Mouse (Mus musculus) neural tube, embryonic 11.5 days (tissue): ENCODE results near the gene Scgb1a1. TPM values are rescaled to one million over a fixed set of nuclear protein-coding genes. Genes with fewer than 3 reads are reported as not detected.
A peak's percentile ranks its signal among the peaks of the same experiment; 100 is the strongest.
"Not testable (repeated sequence)": the region's sequence is repeated elsewhere in the genome, so short reads cannot be mapped to it uniquely, and the experiment has no call there.

Source experiments
- ATAC-seq: fragments of 200-750 bp; cut with Nextera tagmentation; 2 replicates; pipeline ENCODE4 v1.8.0; 2017; ENCODE audit warnings: moderate number of reproducible peaks, mild to moderate bottlenecking, moderate TSS enrichment, moderate library complexity; ENCODE audit not compliant: insufficient read depth, low FRiP score, low TSS enrichment
- DNase-seq: peaks from one replicate; pipeline ENCODE4 v3.0.0-alpha.2; 2015; ENCODE audit warnings: low spot score
- H3K27ac ChIP-seq: fragments of 300-500 bp; sonication (generic); 2 replicates; pipeline ENCODE4 v1.5.1; 2014; ENCODE audit warnings: low read depth, mild to moderate bottlenecking, low read length
- H3K27me3 ChIP-seq: fragments of 300-500 bp; sonication (generic); 2 replicates; pipeline ENCODE4 v1.6.1; 2014; ENCODE audit warnings: mild to moderate bottlenecking, low read length, mixed read lengths; ENCODE audit not compliant: control insufficient read depth, insufficient read depth
- H3K36me3 ChIP-seq: fragments of 300-500 bp; sonication (generic); 2 replicates; pipeline ENCODE4 v1.6.1; 2014; ENCODE audit warnings: mild to moderate bottlenecking, low read length, moderate library complexity, mixed read lengths; ENCODE audit not compliant: control insufficient read depth, insufficient read depth
- H3K4me1 ChIP-seq: fragments of 300-500 bp; sonication (generic); 2 replicates; pipeline ENCODE4 v1.6.1; 2014; ENCODE audit warnings: low read length, mixed read lengths; ENCODE audit not compliant: control insufficient read depth, insufficient read depth
- H3K4me2 ChIP-seq: fragments of 300-500 bp; sonication (generic); 2 replicates; pipeline ENCODE4 v1.6.1; 2014; ENCODE audit warnings: low read depth, mild to moderate bottlenecking, moderate library complexity
- H3K4me3 ChIP-seq: fragments of 300-500 bp; sonication (generic); 2 replicates; pipeline ENCODE4 v1.5.1; 2014; ENCODE audit warnings: low read depth, low read length
- H3K9ac ChIP-seq: fragments of 300-500 bp; sonication (generic); 2 replicates; pipeline ENCODE4 v1.6.1; 2014; ENCODE audit warnings: mild to moderate bottlenecking, low read length
- H3K9me3 ChIP-seq: fragments of 300-500 bp; sonication (generic); 2 replicates; pipeline ENCODE4 v1.6.1; 2016; ENCODE audit warnings: low read length; ENCODE audit not compliant: control insufficient read depth
- WGBS: fragments of 180-500 bp; shearing (Covaris S2); extraction: QIAGEN DNeasy Blood & Tissue Kit; methylation state at CpG from one replicate; pipeline ENCODE4 v1.1.7; 2014; 5-methylcytosine and 5-hydroxymethylcytosine counted together
- polyA plus RNA-seq: library from polyadenylated mRNA; unstranded; fragments of >200 nt; fragmentation: Nextera tagmentation; extraction: Ambion mirVana; gene quantifications from 2 replicates; pipeline ENCODE4 v1.2.1, GENCODE M21; 2014

Gene Scgb1a1
- polyA plus RNA-seq, result not detected in 2 replicates

DNA sequence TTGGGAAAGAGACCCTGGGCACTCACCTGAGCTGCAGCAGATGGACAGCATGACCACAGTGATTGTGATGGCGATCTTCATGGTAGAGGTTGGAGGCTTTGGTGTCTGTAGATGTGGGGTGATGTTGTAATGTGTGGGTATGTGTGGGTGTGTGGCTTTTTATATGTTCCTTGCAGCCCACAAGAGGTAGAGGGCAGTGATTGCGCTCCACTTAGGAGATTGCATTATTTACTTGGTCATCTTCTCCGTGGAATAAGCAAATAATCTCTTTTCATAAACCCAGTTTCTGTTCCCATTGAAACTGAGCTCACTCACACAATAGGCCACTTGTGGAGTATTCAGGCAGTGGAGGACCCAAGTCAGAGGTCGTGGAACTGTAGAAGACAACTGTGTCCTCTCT, at the start of gene Scgb1a1:
Scgb1a1 (minus strand) TSS at position 138 of the 400 bp plus-strand sequence.
- ATAC-seq (no peak), DNase-seq (no peak)
- no peak within 1 kb of the TSS for H3K9ac ChIP-seq
- H3K4me3 ChIP-seq, result no peak within 1 kb of the TSS
- WGBS, result 82% methylated on average over 4 of the region's 4 CpGs
- H3K27ac ChIP-seq, result no peak within 1 kb of the TSS
- H3K4me1 ChIP-seq, result no peaks in the 10 kb centered on the region
- H3K4me2 ChIP-seq, result no peak within 1 kb of the TSS
- H3K9me3 ChIP-seq, result no peaks in the 10 kb centered on the region
- H3K27me3 ChIP-seq, result no peaks in the 10 kb centered on the region
- H3K36me3 ChIP-seq, result no peaks in the 10 kb centered on the region

DNA sequence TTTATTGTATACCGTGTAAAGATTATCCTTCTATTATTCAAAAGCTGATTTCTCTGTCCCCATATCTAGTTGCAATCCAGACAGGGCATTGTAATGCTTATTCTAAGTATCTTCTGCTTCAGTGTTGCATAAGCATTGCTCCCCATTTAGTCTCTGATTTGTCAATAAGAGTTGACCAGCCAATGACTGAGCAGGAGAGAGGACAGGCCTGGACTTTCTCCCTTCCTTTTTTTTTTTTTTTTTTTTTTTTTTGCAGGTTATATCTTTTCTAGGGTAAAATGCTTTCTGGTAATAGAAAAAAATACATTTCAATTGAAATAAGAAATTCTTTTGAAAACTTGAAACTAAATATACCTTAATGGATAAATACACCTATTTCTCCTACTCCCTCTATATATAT, 49.4 kb upstream of the Scgb1a1 start:
- Histone ChIP-seq H3K36me3 (no peaks in the 10 kb centered on the region), H3K9ac (no peak overlapping the region), H3K4me3 (no peak overlapping the region), H3K4me2 (no peak overlapping the region), H3K27me3 (no peaks in the 10 kb centered on the region), H3K4me1 (no peaks in the 10 kb centered on the region), H3K27ac (no peak overlapping the region), H3K9me3 (no peaks in the 10 kb centered on the region)
- 83% methylated on average over 1 of the region's 1 CpGs for WGBS
- no peak for ATAC-seq
- DNase-seq, result no peak

DNA sequence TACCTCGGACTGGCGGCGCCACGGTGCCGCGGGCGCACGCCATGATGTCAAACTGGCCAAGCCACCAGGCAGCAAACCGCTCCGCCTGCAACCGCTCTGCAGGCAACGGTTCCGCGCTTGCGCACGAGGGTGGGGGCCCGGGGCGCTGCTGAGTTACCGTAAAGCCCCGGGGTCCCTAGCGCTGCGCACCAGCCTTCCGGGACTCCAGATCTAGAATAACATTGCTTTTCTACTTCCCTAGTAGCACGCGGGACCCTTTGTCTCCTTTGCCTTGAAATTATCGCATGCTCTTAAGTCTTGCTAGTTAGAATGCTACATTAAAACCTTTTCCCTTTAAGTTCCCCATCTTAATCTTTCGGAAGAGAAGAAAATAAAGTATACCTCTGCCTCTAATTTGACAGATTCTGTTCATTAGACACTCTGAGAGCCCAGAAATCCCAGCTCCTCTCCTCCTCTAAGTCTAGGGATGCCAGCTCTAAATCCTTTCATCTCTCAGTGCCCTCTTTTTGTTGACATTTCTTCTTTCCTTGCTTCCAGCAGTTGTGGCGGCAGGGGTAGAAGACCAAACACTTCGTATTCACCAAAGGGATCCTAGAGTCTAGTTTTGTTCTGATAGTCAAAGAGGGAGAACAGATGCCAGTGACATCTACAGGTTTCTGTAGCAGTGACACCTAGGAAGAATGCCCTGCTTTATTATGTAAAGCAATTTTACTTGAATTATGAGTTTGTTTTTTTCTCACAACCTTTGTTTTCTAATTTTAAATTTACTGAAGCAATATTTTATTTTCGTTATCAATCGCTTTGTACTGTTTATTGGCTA, 48.0 kb upstream of the Scgb1a1 start, which contains the start of gene Asrgl1:
Asrgl1 (minus strand) TSS at position 125 of the 820 bp plus-strand sequence.
- 13% methylated on average over 31 of the region's 31 CpGs for WGBS
- Histone ChIP-seq H3K4me1 (no peaks in the 10 kb centered on the region), H3K36me3 (no peaks in the 10 kb centered on the region), H3K27ac (no peak within 1 kb of the TSS), H3K4me2 (peak within 1 kb of the TSS; percentile 96), H3K9ac (peak within 1 kb of the TSS; percentile 66), H3K4me3 (peak within 1 kb of the TSS; percentile 70), H3K9me3 (no peaks in the 10 kb centered on the region), H3K27me3 (no peaks in the 10 kb centered on the region)
- DNase-seq (peak; percentile 91), ATAC-seq (peak; percentile 93)

DNA sequence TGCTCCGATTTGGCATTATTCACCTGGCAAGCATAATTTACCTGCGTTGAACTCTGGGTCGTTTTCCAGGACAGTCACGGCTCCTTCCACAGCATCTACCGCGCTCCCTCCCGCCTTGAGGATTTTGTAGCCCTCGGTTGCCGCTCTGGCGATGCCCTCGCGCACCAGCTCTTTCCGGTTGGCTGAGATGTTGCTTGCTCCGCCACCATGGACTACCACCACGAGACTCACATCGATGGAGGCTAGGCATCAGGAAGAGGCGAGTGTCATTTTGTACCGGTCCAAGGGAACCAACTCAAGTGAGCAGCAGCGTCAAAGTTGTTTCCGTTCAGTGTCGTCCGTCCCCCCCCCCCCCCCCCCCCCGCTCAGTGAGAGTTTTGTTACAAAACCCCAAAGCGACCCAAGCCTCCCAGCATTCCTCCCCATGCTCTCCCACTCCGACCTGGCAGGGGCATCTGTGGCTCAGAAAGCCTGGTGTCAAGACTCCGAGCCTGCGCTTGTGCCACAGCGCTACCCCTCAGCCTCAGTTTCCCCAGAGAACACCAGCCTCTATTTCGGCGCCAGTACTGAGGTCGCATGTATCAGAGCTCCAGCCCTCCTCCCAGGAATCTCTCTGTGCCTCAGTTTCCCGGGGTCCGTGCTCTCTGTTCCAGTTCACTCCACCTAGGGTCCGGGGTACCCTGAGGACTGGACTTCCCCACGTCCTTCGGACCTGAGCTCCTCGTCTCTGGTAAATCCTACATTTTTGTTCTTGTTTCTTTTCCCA, 47.2 kb upstream of the Scgb1a1 start:
- Histone ChIP-seq H3K9ac (peak overlapping the region; percentile 66), H3K27ac (no peak overlapping the region), H3K4me3 (peak overlapping the region; percentile 70), H3K27me3 (no peaks in the 10 kb centered on the region), H3K9me3 (no peaks in the 10 kb centered on the region), H3K36me3 (no peaks in the 10 kb centered on the region), H3K4me2 (peak overlapping the region; percentile 96), H3K4me1 (no peaks in the 10 kb centered on the region)
- peak; percentile 77 for ATAC-seq
- DNase-seq, result peak; percentile 39
- 2% methylated on average over 36 of the region's 37 CpGs for WGBS

DNA sequence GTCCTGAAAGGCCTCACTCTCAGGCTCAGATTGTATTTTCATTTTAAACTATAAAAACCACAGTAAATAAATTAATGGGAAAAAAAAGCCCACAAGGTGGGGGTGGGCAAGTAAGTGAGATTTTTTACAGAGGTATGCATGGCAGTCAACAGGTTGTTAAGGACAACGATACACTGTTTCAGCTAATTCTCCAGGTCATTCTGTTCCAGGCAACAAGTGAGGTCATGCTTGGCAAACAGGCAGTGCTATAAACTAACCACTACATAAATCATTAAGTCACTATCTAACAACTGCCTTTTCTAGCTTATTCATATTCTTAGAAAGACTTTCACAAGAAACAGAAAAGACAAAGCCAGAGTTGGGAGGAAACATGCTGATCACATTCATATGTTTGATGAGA, 42.2 kb upstream of the Scgb1a1 start:
- WGBS, result 68% methylated on average over 1 of the region's 1 CpGs
- no peak overlapping the region for H3K27ac ChIP-seq
- DNase-seq (no peak), ATAC-seq (no peak)
- H3K4me2 ChIP-seq, result no peak overlapping the region
- H3K9me3 ChIP-seq, result no peaks in the 10 kb centered on the region
- no peaks in the 10 kb centered on the region for H3K27me3 ChIP-seq
- H3K9ac ChIP-seq, result no peak overlapping the region
- H3K36me3 ChIP-seq, result no peaks in the 10 kb centered on the region
- H3K4me3 ChIP-seq, result no peak overlapping the region
- H3K4me1 ChIP-seq, result no peaks in the 10 kb centered on the region

DNA sequence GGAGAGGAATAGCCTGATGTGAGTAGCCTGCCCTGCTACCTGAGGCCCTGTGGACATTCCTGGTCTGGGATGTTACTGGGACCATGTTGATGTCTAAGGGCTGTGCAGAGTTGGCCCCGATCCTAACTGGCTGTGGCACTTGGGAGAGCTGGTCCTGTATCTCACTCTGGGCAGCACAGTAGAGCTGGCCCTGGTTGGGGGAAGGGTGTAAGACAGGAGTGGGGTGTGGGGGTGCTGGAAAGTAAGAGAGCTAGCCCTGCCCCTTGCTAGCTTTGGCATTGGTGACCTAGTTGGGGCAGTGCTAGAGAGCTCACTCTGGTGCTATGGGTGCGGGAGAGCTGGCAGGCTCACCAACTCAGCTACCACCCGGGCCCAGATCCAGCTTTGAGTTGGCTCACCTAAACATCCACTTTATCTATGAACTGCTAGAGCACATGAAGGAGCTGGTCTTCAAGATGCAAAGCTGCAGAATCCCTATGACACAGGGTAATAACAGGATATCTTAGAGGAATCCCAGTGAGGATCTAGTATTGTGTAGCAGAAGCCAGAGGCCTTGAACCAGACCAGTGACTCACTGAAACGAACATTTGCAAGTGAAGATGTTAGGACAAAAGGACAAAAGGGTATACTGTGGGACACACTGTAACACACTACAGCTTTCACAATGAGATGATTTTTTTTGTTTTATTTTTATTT, 40.9 kb upstream of the Scgb1a1 start:
- Histone ChIP-seq H3K4me1 (no peaks in the 10 kb centered on the region), H3K36me3 (no peaks in the 10 kb centered on the region), H3K4me2 (no peak overlapping the region), H3K9me3 (no peaks in the 10 kb centered on the region), H3K27me3 (no peaks in the 10 kb centered on the region), H3K4me3 (no peak overlapping the region), H3K9ac (no peak overlapping the region), H3K27ac (no peak overlapping the region)
- 92% methylated on average over 4 of the region's 4 CpGs for WGBS
- DNase-seq, result no peak
- ATAC-seq, result no peak

DNA sequence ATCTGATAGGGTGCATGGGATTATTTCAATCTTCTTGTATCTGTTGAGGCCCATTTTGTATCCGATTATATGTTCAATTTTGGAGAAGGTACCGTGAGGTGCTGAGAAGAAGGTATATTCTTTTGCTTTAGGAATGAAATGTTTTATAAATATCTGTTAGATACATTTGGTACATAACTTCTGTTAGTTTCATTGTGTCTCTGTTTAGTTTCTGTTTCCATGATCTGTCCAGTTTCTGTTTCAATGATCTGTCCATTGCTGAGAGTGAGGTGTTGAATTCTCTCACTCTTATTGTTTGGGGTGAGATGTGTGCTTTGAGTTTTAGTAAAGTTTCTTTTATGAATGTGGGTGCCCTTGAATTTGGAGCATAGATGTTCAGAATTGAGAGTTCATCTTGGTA, 36.2 kb upstream of the Scgb1a1 start:
- not testable (repeated sequence) for H3K9ac ChIP-seq, H3K27ac ChIP-seq, H3K27me3 ChIP-seq, ATAC-seq, H3K4me1 ChIP-seq, H3K4me2 ChIP-seq, H3K9me3 ChIP-seq, DNase-seq, H3K36me3 ChIP-seq, H3K4me3 ChIP-seq
- WGBS, result 92% methylated on average over 2 of the region's 2 CpGs

DNA sequence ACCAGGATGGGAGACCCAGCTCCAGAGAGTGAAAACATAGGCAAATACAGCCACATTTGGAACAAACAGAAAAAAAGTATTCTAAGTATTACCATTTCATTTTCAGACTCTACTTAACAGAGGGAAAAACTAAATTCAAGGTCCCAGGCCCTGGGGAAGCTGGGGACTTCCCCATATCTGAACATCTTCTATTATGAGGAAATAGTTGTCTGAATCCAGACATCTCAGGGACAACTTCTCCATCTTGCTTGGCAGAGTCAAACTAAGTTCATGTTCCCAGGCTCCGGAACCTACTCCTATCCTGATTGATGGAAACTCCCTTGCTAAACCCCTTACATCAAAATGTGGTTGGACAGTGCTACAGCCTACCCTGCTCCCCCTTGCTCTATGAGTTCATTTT, 34.6 kb upstream of the Scgb1a1 start:
- Histone ChIP-seq H3K4me2 (no peak overlapping the region), H3K27me3 (no peaks in the 10 kb centered on the region), H3K4me1 (no peaks in the 10 kb centered on the region), H3K9me3 (no peaks in the 10 kb centered on the region), H3K27ac (no peak overlapping the region), H3K4me3 (no peak overlapping the region), H3K9ac (no peak overlapping the region), H3K36me3 (no peaks in the 10 kb centered on the region)
- 90% methylated on average over 1 of the region's 1 CpGs for WGBS
- ATAC-seq (no peak), DNase-seq (no peak)
